Mouse (Mus musculus): ENCODE results near the gene Rfxap. TPM values are rescaled to one million over a fixed set of nuclear protein-coding genes. Genes with fewer than 3 reads are reported as not detected.

Gene Rfxap
- total and polyA plus RNA-seq, 3 experiments, result 43.0 to 76.0 TPM; not detected in 1

DNA sequence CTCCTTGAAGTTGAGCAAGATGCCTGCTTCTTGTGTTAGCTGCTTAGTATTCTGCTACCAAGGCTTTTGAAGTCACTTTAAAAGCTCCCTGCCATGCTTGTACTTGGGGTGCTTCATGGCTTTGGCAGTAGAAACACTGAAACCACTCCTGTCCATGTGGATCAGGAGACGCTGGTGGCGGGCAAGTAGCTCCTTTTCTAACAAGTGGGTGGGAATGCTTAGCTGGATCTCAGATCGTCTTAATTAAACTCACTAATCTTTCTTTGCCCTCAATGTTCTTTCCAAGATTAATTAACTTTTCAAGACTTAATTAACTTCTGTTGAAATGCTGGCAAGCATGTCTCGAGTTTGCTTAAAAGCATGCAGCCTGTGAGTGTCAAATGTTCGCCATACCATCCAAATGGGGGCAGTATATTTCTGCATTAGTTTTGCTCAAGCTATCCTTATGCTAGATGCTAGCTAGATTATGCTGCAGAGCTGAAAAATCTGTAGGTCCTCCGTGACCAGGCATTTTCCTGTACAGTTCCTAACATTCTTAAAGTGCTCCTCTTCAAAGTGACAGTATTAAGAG is 5.9 kb upstream of the Rfxap start:
- no peaks in the 10 kb centered on the region for H3K79me2 ChIP-seq (ENCODE audit: control insufficient read depth, insufficient read depth, low read length, poor library complexity)
- H3K27me3 ChIP-seq (ENCODE audit: control insufficient read depth in 1 of 2, insufficient read depth in 2 of 2, low read length in 2 of 2), result no peaks in the 10 kb centered on the region; a peak in 1 of 4 replicates
- H3K4me3 ChIP-seq (ENCODE audit: control insufficient read depth in 1 of 2, insufficient read depth in 1 of 2, low read depth in 2 of 2, low read length in 2 of 2), result no peak overlapping the region
- H3K9ac ChIP-seq (ENCODE audit: control insufficient read depth, low read depth, low read length, poor library complexity, severe bottlenecking), result no peak overlapping the region
- H3K36me3 ChIP-seq (ENCODE audit: control insufficient read depth in 1 of 2, insufficient read depth in 2 of 2, low read length in 2 of 2), result peaks cover 0 to 4% of the 10 kb centered on the region in 2 experiments; a peak in 1 of 4 replicates
- no peak overlapping the region for H3K27ac ChIP-seq (ENCODE audit: control insufficient read depth, low read depth, low read length)
- DNase-seq (ENCODE audit: low read depth, low spot score), result no peak
- peaks cover 0 to 5% of the 10 kb centered on the region in 2 experiments; a peak in 2 of 4 replicates for H3K4me1 ChIP-seq (ENCODE audit: control insufficient read depth in 1 of 2, insufficient read depth in 2 of 2, low read length in 2 of 2)
- no peaks in the 10 kb centered on the region for H3K9me3 ChIP-seq (replicated peaks; ENCODE audit: insufficient read depth, low read length)
- TF ChIP-seq ETS1 (IDR thresholded peaks at IDR 0.05; ENCODE audit: low read depth, low read length) (no peak), POLR2AphosphoS5 (IDR thresholded peaks at IDR 0.05; ENCODE audit: borderline replicate concordance, low read depth, low read length) (no peak), MAX (IDR thresholded peaks at IDR 0.05; ENCODE audit: low read length) (no peak), MAFK (IDR thresholded peaks at IDR 0.05; ENCODE audit: borderline replicate concordance, low read depth, low read length) (no peak), POLR2A (IDR thresholded peaks at IDR 0.05; ENCODE audit: control insufficient read depth in 1 of 2, insufficient read depth in 1 of 2, low read depth in 1 of 2, low read length in 2 of 2, poor library complexity in 1 of 2) (no peak), MAZ (IDR thresholded peaks at IDR 0.05; ENCODE audit: low read depth, low read length) (no peak), ELF1 (IDR thresholded peaks at IDR 0.05; ENCODE audit: low read depth, low read length) (no peak), TBP (IDR thresholded peaks at IDR 0.05; ENCODE audit: low read depth, low read length) (no peak), ZMIZ1 (IDR thresholded peaks at IDR 0.05; ENCODE audit: low read depth, low read length) (no peak), ZKSCAN1 (IDR thresholded peaks at IDR 0.05; ENCODE audit: low read depth, low read length) (no peak), CHD1 (IDR thresholded peaks at IDR 0.05; ENCODE audit: low read depth, low read length) (no peak), JUND (IDR thresholded peaks at IDR 0.05; ENCODE audit: low read depth, low read length) (no peak), USF1 (IDR thresholded peaks at IDR 0.05; ENCODE audit: low read depth, low read length) (no peak), SIN3A (IDR thresholded peaks at IDR 0.05; ENCODE audit: low read length) (no peak), MEF2A (IDR thresholded peaks at IDR 0.05; ENCODE audit: extremely low read depth, insufficient replicate concordance, low read depth, low read length, poor library complexity, severe bottlenecking) (no peak)

DNA sequence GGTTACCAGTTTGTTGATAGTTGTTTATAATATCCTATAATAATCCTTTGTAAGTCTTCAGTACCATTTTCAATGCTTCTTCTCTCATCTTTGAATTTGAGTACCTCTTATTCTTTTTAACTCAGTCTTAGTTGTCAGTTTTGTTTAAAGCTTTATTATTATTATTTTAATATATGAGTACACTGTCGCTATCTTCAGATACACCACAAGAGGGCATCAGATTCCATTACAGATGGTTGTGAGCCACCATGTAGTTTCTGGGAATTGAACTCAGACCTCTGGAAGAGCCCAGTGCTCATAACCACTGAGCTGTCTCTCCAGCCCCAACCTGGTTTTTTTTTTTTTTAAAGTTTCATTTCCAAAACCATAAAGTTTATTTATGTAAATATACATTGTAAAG is 4.0 kb upstream of the Rfxap start:
- Histone ChIP-seq H3K9ac (ENCODE audit: control insufficient read depth, low read depth, low read length, poor library complexity, severe bottlenecking) (no peak overlapping the region), H3K27me3 (ENCODE audit: control insufficient read depth in 1 of 2, insufficient read depth in 2 of 2, low read length in 2 of 2) (no peaks in the 10 kb centered on the region), H3K79me2 (ENCODE audit: control insufficient read depth, insufficient read depth, low read length, poor library complexity) (peaks cover 10% of the 10 kb centered on the region), H3K4me3 (ENCODE audit: control insufficient read depth in 1 of 2, insufficient read depth in 1 of 2, low read depth in 2 of 2, low read length in 2 of 2) (no peak overlapping the region), H3K9me3 (replicated peaks; ENCODE audit: insufficient read depth, low read length) (no peaks in the 10 kb centered on the region), H3K4me1 (ENCODE audit: control insufficient read depth in 1 of 2, insufficient read depth in 2 of 2, low read length in 2 of 2) (peaks cover 0 to 5% of the 10 kb centered on the region in 2 experiments; a peak in 2 of 4 replicates), H3K27ac (ENCODE audit: control insufficient read depth, low read depth, low read length) (no peak overlapping the region), H3K36me3 (ENCODE audit: control insufficient read depth in 1 of 2, insufficient read depth in 2 of 2, low read length in 2 of 2) (peaks cover 0 to 6% of the 10 kb centered on the region in 2 experiments; a peak in 1 of 4 replicates)
- no peak for DNase-seq (ENCODE audit: low read depth, low spot score)
- TF ChIP-seq SMC3 (IDR thresholded peaks at IDR 0.05; ENCODE audit: low read depth, low read length) (peak; percentile 25; the same call in 1 of the 2 replicates), MAFK (IDR thresholded peaks at IDR 0.05; ENCODE audit: borderline replicate concordance, low read depth, low read length) (no peak), RAD21 (IDR thresholded peaks at IDR 0.05; ENCODE audit: low read depth, low read length) (peak; percentile 37), CTCF (IDR thresholded peaks at IDR 0.05 in 2 of 3, conservative IDR thresholded peaks at IDR 0.05 in 1 of 3; ENCODE audit: control insufficient read depth in 1 of 3, insufficient read depth in 1 of 3, low read depth in 2 of 3, low read length in 3 of 3, poor library complexity in 1 of 3, severe bottlenecking in 1 of 3) (peak in 2 of 3 experiments; percentile 30 to 42; a peak in 3 of 6 replicates)
